Mouse (Mus musculus) megakaryocyte, embryonic 14.5 days (primary cell): ENCODE results near the gene Meltf. TPM values are rescaled to one million over a fixed set of nuclear protein-coding genes. Genes with fewer than 3 reads are reported as not detected.
"Not testable (repeated sequence)": the region's sequence is repeated elsewhere in the genome, so short reads cannot be mapped to it uniquely, and the experiment has no call there.

Experiments used
- H3K27me3 ChIP-seq: replicated peaks from 2 replicates; pipeline ENCODE3; 2012; ENCODE audit warnings: inconsistent platforms
- H3K36me3 ChIP-seq: replicated peaks from 2 replicates; pipeline ENCODE3; 2012; ENCODE audit warnings: low read length, inconsistent platforms, mixed read lengths
- H3K4me1 ChIP-seq: 2 replicates; pipeline ENCODE4 v1.6.1; 2012; ENCODE audit warnings: inconsistent platforms
- H3K4me3 ChIP-seq: replicated peaks from 2 replicates; pipeline ENCODE3; 2012; ENCODE audit warnings: moderate library complexity, mild to moderate bottlenecking, inconsistent platforms
- H3K9me3 ChIP-seq: 2 replicates; pipeline ENCODE4 v1.6.1; 2012; ENCODE audit warnings: inconsistent platforms
- FLI1 ChIP-seq: IDR thresholded peaks from 2 replicates; pipeline ENCODE4 v1.6.1; 2012; ENCODE audit warnings: low read length, inconsistent platforms, mixed read lengths
- GATA1 ChIP-seq: IDR thresholded peaks from 3 replicates; pipeline ENCODE4 v1.6.1; 2012; ENCODE audit warnings: mixed read lengths, low read length, inconsistent platforms, borderline replicate concordance
- polyA plus RNA-seq: library from polyadenylated mRNA; stranded (reverse); fragments of >175 nt; gene quantifications from 2 replicates; pipeline ENCODE4 v1.2.3, GENCODE M21; 2012; ENCODE audit warnings: low replicate concordance; ENCODE audit not compliant: insufficient read depth

Gene Meltf
- polyA plus RNA-seq, 1 experiment = not detected

- H3K4me3 ChIP-seq = peak overlapping the region; percentile 31
- H3K4me1 ChIP-seq = peaks cover 72% of the 10 kb centered on the region
- H3K27me3 ChIP-seq = peaks cover 8% of the 10 kb centered on the region
- H3K9me3 ChIP-seq = no peaks in the 10 kb centered on the region
- peaks cover 27% of the 10 kb centered on the region for H3K36me3 ChIP-seq
- no peak for TF ChIP-seq FLI1
- TF ChIP-seq GATA1 = no peak
These were observed 66.8 kb downstream of the Meltf start for GRCm38 (mm10) chr16:31945372-31945771.

GRCm38 (mm10) chr16:31945986-31946385, 67.4 kb downstream of the Meltf start:
- H3K4me1 ChIP-seq = peaks cover 71% of the 10 kb centered on the region
- H3K4me3 ChIP-seq, H3K27me3 ChIP-seq, H3K9me3 ChIP-seq: not testable (repeated sequence)
- H3K36me3 ChIP-seq = peaks cover 33% of the 10 kb centered on the region

- H3K36me3 ChIP-seq = peaks cover 44% of the 10 kb centered on the region
- no peaks in the 10 kb centered on the region for H3K9me3 ChIP-seq
- H3K4me3 ChIP-seq = peak overlapping the region; percentile 97
- TF ChIP-seq FLI1 = no peak
- no peak for TF ChIP-seq GATA1
- peaks cover 2% of the 10 kb centered on the region for H3K27me3 ChIP-seq
- peaks cover 63% of the 10 kb centered on the region for H3K4me1 ChIP-seq
These were observed 68.7 kb downstream of the Meltf start for GRCm38 (mm10) chr16:31947333-31947732.

- Histone ChIP-seq H3K4me1 (peaks cover 63% of the 10 kb centered on the region), H3K36me3 (peaks cover 48% of the 10 kb centered on the region)
- TF ChIP-seq GATA1 (no peak), FLI1 (no peak)
These were observed 69.3 kb downstream of the Meltf start for GRCm38 (mm10) chr16:31947901-31948316.

GRCm38 (mm10) chr16:31948345-31948774, 69.8 kb downstream of the Meltf start, which contains the start of the genes 0610012G03Rik and Ncbp2:
0610012G03Rik (minus strand) TSS chr16:31948494.
Ncbp2 (plus strand) TSS chr16:31948513.
- no peak for TF ChIP-seq GATA1
- TF ChIP-seq FLI1 = peak; percentile 50; the same call in 1 of the 2 replicates
- Histone ChIP-seq H3K4me3 (peak within 1 kb of the TSS; percentile 97), H3K36me3 (peaks cover 49% of the 10 kb centered on the region), H3K27me3 (no peaks in the 10 kb centered on the region), H3K4me1 (peaks cover 60% of the 10 kb centered on the region), H3K9me3 (no peaks in the 10 kb centered on the region)

More at GRCm38 (mm10) chr16:31947901-31948316, 69.3 kb downstream of the Meltf start:
- H3K4me3 ChIP-seq = peak overlapping the region; percentile 97
- H3K9me3 ChIP-seq = no peaks in the 10 kb centered on the region
- peaks cover 2% of the 10 kb centered on the region for H3K27me3 ChIP-seq

Other genes starting within 250 kb of the Meltf start
- gene Dlg1, start 215.4 kb upstream of the Meltf start, polyA plus RNA-seq = 1.6 and 2.1 TPM in 2 replicates
- gene Pigz, start 55.0 kb downstream of the Meltf start, polyA plus RNA-seq = 0.30 TPM in 1 of 2 replicates, not detected in the other
- gene 0610012G03Rik, start 69.7 kb downstream of the Meltf start, polyA plus RNA-seq = 126 and 272 TPM in 2 replicates
- 12.9 and 80.8 TPM in 2 replicates for gene Ncbp2, start 69.7 kb downstream of the Meltf start, polyA plus RNA-seq
- 1.5 and 1.9 TPM in 2 replicates for gene Senp5, start 124.5 kb downstream of the Meltf start, polyA plus RNA-seq
- 16.0 and 24.5 TPM in 2 replicates for gene Pak2, start 200.5 kb downstream of the Meltf start, polyA plus RNA-seq
- 30.0 and 61.3 TPM in 2 replicates for gene Pigx, start 220.9 kb downstream of the Meltf start, polyA plus RNA-seq
- gene Cep19, start 221.0 kb downstream of the Meltf start, polyA plus RNA-seq = 1.6 and 2.0 TPM in 2 replicates